Mouse (Mus musculus): ENCODE measurements around the gene Pde4d. TPM values are rescaled to one million over a fixed set of nuclear protein-coding genes. Genes with fewer than 3 reads are reported as not detected.

Pde4d gene
- polyA plus RNA-seq, 1 experiment from 2014 or later, result 9.8 TPM

DNA sequence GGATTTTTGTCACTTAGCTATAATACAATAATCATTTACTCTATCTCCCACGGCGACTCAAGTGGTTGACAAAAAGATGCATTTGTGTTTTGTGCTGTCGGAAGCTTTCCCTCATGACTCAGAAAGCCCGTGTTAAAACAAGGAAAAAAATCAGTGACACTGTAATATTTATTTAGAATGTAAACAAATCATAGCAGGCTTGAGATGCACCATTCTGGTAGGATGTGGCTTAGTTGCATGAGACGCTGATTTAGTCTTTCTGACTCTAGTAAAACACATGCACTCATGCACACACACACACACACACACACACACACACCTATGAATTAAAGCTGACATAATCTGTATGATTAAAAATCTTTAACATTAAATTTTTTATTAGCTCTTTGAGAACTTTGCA lies 924.7 kb downstream of the Pde4d start:
- 92% methylated on average over 5 of the region's 5 CpGs for WGBS
- DNase-seq (ENCODE audit: extremely low spot score, low spot score), result no peak

DNA sequence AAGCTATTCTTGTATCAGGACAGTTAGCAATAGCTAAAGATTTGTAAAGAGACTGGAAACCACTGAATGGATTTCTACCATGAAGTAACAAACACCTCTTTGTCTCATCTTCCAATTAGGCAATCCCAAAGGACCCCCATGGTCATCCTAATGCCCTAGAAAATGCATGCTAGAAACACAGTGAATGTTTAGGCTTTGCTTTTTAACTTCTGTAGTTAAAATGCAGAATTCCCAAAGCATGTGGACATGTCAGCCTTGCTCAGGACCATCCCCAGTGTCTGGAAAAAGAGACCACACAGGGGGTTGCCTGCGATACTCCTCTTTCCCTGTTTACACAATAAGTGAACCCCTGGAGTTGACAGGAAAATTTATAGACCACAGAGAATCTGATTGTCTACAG lies 926.9 kb downstream of the Pde4d start:
- WGBS, result 66% methylated on average over 1 of the region's 1 CpGs
- Histone ChIP-seq H3K4me1 (peaks cover 4% of the 10 kb centered on the region; the same call in 1 of the 2 replicates), H3K36me3 (replicated peaks) (no peaks in the 10 kb centered on the region), H3K4me3 (no peak overlapping the region), H3K27me3 (ENCODE audit: poor library complexity, severe bottlenecking) (no peaks in the 10 kb centered on the region), H3K9me3 (no peaks in the 10 kb centered on the region), H3K27ac (no peak overlapping the region)
- DNase-seq (ENCODE audit: extremely low spot score, low spot score), result no peak

More for the DNA sequence above, 924.7 kb downstream of the Pde4d start:
- Histone ChIP-seq H3K36me3 (replicated peaks) (no peaks in the 10 kb centered on the region), H3K27me3 (ENCODE audit: poor library complexity, severe bottlenecking) (no peaks in the 10 kb centered on the region), H3K9me3 (no peaks in the 10 kb centered on the region), H3K4me1 (peaks cover 4% of the 10 kb centered on the region; the same call in 1 of the 2 replicates), H3K27ac (no peak overlapping the region), H3K4me3 (no peak overlapping the region)

DNA sequence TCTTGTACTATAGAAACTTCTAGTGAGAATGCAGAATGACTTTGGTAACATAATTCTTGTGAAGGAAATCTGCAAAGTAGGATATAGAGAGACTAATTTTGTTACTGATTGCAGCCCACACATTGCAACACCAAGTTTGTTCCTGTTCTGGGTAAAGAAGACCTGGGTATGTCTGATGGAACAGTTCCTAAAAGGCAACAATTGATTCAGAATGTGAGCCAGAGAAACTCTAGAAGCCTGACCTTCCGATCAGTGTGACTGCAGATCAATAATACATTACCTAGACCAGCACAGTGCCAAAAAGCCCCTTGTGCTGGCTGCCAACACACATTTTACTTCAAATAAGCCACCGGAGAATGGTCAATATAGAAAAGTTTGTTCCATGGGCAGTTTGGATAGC lies 930.4 kb downstream of the Pde4d start:
- peaks cover 4% of the 10 kb centered on the region; the same call in 1 of the 2 replicates for H3K4me1 ChIP-seq
- no peak for DNase-seq (ENCODE audit: extremely low spot score, low spot score)
- no peaks in the 10 kb centered on the region for H3K27me3 ChIP-seq (ENCODE audit: poor library complexity, severe bottlenecking)
- H3K27ac ChIP-seq, result no peak overlapping the region
- 97% methylated on average over 2 of the region's 2 CpGs for WGBS
- H3K36me3 ChIP-seq (replicated peaks), result no peaks in the 10 kb centered on the region
- no peak overlapping the region for H3K4me3 ChIP-seq
- no peaks in the 10 kb centered on the region for H3K9me3 ChIP-seq

GRCm38 (mm10) chr13:109388626-109389220 lies 939.0 kb downstream of the Pde4d start:
- no peaks in the 10 kb centered on the region for H3K36me3 ChIP-seq (replicated peaks)
- H3K4me1 ChIP-seq, result no peaks in the 10 kb centered on the region
- 86% methylated on average over 8 of the region's 8 CpGs for WGBS
- no peak overlapping the region for H3K4me3 ChIP-seq
- DNase-seq (ENCODE audit: extremely low spot score, low spot score), result no peak
- no peak overlapping the region for H3K27ac ChIP-seq
- H3K9me3 ChIP-seq, result no peaks in the 10 kb centered on the region
- H3K27me3 ChIP-seq (ENCODE audit: poor library complexity, severe bottlenecking), result no peaks in the 10 kb centered on the region

DNA sequence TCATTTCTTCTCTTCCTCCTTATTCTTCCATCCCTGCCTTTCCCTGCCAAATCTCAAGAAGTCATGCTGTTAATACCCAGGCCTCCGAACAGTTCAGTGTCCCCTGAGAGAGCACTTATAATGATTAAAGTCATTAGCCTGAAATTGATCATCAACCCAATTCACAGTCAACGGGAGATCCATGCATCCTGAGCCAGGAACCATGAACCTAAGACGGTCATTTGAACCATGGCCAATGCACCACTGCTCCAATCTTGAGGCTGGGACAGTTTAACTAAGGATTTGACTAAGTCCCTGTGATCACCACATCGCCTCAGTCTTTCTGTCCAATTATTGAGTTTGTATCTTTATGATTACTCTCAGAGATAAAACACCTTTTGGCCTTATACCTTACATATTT lies 952.6 kb downstream of the Pde4d start:
- WGBS, result 80% methylated on average over 4 of the region's 4 CpGs
- no peak overlapping the region for H3K27ac ChIP-seq
- H3K4me1 ChIP-seq, result peaks cover 8% of the 10 kb centered on the region
- no peaks in the 10 kb centered on the region for H3K36me3 ChIP-seq (replicated peaks)
- no peaks in the 10 kb centered on the region for H3K27me3 ChIP-seq (ENCODE audit: poor library complexity, severe bottlenecking)
- no peak overlapping the region for H3K4me3 ChIP-seq
- H3K9me3 ChIP-seq, result no peaks in the 10 kb centered on the region
- no peak for DNase-seq (ENCODE audit: extremely low spot score, low spot score)

DNA sequence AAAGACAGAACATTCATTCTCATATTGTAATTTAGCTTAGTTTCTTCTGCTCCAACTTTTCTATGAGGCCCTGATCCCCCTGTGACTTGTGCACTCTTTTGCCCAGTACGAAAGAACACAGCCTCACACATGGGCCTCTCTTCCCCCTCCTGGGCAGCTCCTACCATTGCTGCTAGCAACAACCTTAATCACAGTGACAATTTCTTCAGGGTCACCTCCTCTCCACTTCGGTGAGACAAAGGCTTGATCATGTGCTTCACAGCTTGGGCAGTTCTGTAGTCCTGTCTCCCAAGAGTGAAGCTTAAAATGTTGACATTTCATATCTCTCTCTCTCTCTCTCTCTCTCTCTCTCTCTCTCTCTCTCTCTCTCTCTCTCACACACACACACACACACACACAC lies 953.2 kb downstream of the Pde4d start:
- DNase-seq (ENCODE audit: extremely low spot score, low spot score), result no peak
- Histone ChIP-seq H3K4me1 (peaks cover 10% of the 10 kb centered on the region), H3K9me3 (no peaks in the 10 kb centered on the region), H3K4me3 (no peak overlapping the region), H3K27ac (no peak overlapping the region), H3K27me3 (ENCODE audit: poor library complexity, severe bottlenecking) (no peaks in the 10 kb centered on the region), H3K36me3 (replicated peaks) (no peaks in the 10 kb centered on the region)
- WGBS, result 39% methylated on average over 2 of the region's 2 CpGs

DNA sequence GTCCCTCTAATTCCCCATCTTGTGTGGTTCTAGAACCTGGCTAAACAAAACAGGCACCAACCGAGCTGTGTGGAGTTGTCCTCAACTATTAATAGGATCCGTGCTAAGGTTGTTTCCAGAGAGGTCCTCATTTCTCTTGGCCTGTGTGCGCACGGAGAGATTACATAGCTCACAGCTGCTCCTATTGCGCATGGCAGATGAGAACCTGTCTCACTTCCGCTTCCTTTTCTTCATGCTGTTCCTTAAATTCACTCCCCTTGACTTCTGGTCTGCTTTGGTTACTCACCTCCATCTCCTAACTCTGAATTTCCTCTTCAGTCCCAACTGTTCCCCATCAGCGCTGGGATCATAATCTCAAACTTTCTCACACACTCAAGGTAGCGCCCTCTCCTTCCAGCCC lies 956.6 kb downstream of the Pde4d start:
- no peaks in the 10 kb centered on the region for H3K9me3 ChIP-seq
- H3K4me1 ChIP-seq, result peaks cover 10% of the 10 kb centered on the region
- WGBS, result 95% methylated on average over 8 of the region's 8 CpGs
- no peaks in the 10 kb centered on the region for H3K27me3 ChIP-seq (ENCODE audit: poor library complexity, severe bottlenecking)
- no peak overlapping the region for H3K27ac ChIP-seq
- no peaks in the 10 kb centered on the region for H3K36me3 ChIP-seq (replicated peaks)
- H3K4me3 ChIP-seq, result no peak overlapping the region
- no peak for DNase-seq (ENCODE audit: extremely low spot score, low spot score)

- 58% methylated on average over 3 of the region's 3 CpGs for WGBS
- peaks cover 10% of the 10 kb centered on the region for H3K4me1 ChIP-seq
- no peaks in the 10 kb centered on the region for H3K36me3 ChIP-seq (replicated peaks)
- no peak for DNase-seq (ENCODE audit: extremely low spot score, low spot score)
- no peak overlapping the region for H3K4me3 ChIP-seq
- H3K9me3 ChIP-seq, result no peaks in the 10 kb centered on the region
- H3K27me3 ChIP-seq (ENCODE audit: poor library complexity, severe bottlenecking), result no peaks in the 10 kb centered on the region
- 0 out of 2 replicates have a peak overlapping the region, but pooled peaks have one; percentile 11 for H3K27ac ChIP-seq
Observed at GRCm38 (mm10) chr13:109407371-109407770, 957.6 kb downstream of the Pde4d start.

- WGBS, result 52% methylated on average over 3 of the region's 3 CpGs
Observed at GRCm38 (mm10) chr13:109420426-109420825, 970.7 kb downstream of the Pde4d start.

DNA sequence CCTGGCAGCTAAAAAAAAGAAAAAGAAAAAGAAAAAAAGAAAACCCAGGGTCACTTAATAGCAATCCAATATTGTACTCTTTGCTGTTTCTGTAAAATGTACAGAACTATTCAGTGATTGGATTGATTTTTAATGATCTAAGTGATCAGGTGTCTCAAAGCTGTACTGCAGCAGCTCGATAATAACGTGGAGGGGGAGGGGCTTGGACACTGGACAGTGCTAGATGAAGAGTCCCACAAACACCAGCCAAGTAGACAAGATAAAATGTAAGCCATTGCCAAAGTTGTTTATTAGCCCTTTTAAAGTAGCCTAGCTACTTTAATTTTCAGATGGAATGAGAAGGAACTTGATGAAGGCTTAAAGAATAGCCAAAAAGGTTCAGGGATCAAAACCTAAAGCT lies 975.2 kb downstream of the Pde4d start:
- no peak overlapping the region for H3K4me3 ChIP-seq
- 86% methylated on average over 2 of the region's 2 CpGs for WGBS
- H3K36me3 ChIP-seq (replicated peaks), result no peaks in the 10 kb centered on the region
- peaks cover 11% of the 10 kb centered on the region for H3K4me1 ChIP-seq
- peaks cover 12% of the 10 kb centered on the region; the same call in 1 of the 2 replicates for H3K9me3 ChIP-seq
- H3K27me3 ChIP-seq (ENCODE audit: poor library complexity, severe bottlenecking), result no peaks in the 10 kb centered on the region
- DNase-seq (ENCODE audit: extremely low spot score, low spot score), result no peak
- no peak overlapping the region for H3K27ac ChIP-seq

More at GRCm38 (mm10) chr13:109420426-109420825, 970.7 kb downstream of the Pde4d start:
- Histone ChIP-seq H3K4me3 (no peak overlapping the region), H3K27me3 (ENCODE audit: poor library complexity, severe bottlenecking) (no peaks in the 10 kb centered on the region), H3K27ac (no peak overlapping the region), H3K4me1 (peaks cover 18% of the 10 kb centered on the region), H3K36me3 (replicated peaks) (no peaks in the 10 kb centered on the region), H3K9me3 (peaks cover 12% of the 10 kb centered on the region; the same call in 1 of the 2 replicates)
- DNase-seq (ENCODE audit: extremely low spot score, low spot score), result no peak

DNA sequence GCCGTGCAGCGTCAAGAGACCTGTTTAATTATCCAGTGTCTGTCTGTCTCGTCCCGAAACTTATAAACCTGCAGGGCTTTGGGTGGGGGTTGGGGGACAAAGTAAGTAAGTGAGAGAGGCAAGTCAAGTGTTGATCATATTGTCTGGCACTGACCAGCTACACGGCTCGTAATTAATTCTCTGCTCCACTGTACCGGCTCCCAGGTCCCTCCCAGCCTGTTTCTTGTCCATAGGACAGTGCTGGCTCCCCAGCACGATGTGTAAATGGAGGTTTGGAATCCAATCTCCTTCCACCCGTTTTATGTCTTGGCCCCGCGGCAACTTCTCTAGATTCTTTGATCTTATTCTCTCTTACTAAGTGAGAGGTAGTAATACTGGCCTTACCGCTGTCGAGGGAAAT lies 975.8 kb downstream of the Pde4d start:
- peaks cover 5% of the 10 kb centered on the region for H3K4me1 ChIP-seq
- no peak overlapping the region for H3K27ac ChIP-seq
- 90% methylated on average over 13 of the region's 13 CpGs for WGBS
- H3K36me3 ChIP-seq (replicated peaks), result no peaks in the 10 kb centered on the region
- DNase-seq (ENCODE audit: extremely low spot score, low spot score), result no peak
- no peak overlapping the region for H3K4me3 ChIP-seq
- H3K9me3 ChIP-seq, result peaks cover 12% of the 10 kb centered on the region; the same call in 1 of the 2 replicates
- no peaks in the 10 kb centered on the region for H3K27me3 ChIP-seq (ENCODE audit: poor library complexity, severe bottlenecking)

DNA sequence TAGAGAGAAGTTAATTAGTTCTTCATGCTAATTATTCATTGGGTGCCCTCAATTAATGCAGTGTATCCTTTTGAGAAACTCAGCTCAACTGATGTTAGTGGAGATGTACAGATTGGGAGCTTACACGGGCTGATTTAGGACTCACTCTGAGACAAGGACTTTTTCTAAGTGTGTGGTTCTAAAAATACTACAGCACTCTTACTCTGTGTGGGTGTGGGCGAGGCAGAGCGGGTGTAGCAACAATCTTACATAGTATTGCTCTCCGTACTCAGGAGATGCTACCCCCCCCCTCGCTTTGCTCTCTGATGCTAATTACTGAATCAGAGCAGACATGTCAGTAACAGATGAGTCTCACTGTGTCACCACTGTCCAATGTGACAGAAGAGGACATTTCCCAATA lies 976.3 kb downstream of the Pde4d start:
- no peak for DNase-seq (ENCODE audit: extremely low spot score, low spot score)
- no peaks in the 10 kb centered on the region for H3K27me3 ChIP-seq (ENCODE audit: poor library complexity, severe bottlenecking)
- no peaks in the 10 kb centered on the region for H3K36me3 ChIP-seq (replicated peaks)
- H3K4me3 ChIP-seq, result no peak overlapping the region
- peaks cover 10% of the 10 kb centered on the region; the same call in 1 of the 2 replicates for H3K9me3 ChIP-seq
- H3K27ac ChIP-seq, result no peak overlapping the region
- peaks cover under 1% of the 10 kb centered on the region; the same call in 1 of the 2 replicates for H3K4me1 ChIP-seq
- WGBS, result 91% methylated on average over 5 of the region's 5 CpGs

DNA sequence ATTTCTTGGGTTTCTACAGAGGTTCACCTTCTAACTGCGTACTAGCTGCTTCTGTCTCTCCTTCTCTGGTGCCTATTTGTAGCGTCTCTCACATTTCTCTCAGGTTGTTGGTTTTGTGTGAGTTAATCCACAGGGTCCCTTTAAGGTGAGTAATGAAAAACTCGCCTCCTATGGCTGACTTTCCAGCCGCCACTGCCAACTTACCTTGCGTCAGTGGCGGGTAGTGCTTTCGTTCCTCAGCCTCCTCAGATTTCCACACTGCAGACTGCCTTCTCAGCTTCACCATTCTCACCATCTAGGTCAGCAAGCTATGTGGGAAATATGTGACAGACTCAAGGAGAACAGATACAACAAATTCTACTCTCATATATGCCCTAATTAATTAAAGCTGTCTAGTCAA lies 977.8 kb downstream of the Pde4d start:
- Histone ChIP-seq H3K4me1 (no peaks in the 10 kb centered on the region), H3K4me3 (no peak overlapping the region), H3K9me3 (no peaks in the 10 kb centered on the region), H3K27me3 (ENCODE audit: poor library complexity, severe bottlenecking) (no peaks in the 10 kb centered on the region), H3K36me3 (replicated peaks) (no peaks in the 10 kb centered on the region), H3K27ac (no peak overlapping the region)
- DNase-seq (ENCODE audit: extremely low spot score, low spot score), result no peak
- 89% methylated on average over 7 of the region's 7 CpGs for WGBS

All from forebrain, embryonic 10.5 days (tissue).